Mouse (Mus musculus): ENCODE data around the gene Slc39a3. TPM values are rescaled to one million over a fixed set of nuclear protein-coding genes. Genes with fewer than 3 reads are reported as not detected.
"Not testable (repeated sequence)": the region's sequence is repeated elsewhere in the genome, so short reads cannot be mapped to it uniquely, and the experiment has no call there.

The Slc39a3 gene
- total RNA-seq, 2 experiments from 2014 or later: 63.9 to 70.2 TPM

GRCm38 (mm10) chr10:81014393-81015384 is 22.5 kb downstream of the Slc39a3 start, which contains the start of gene Gng7:
Gene Gng7 (minus strand): TSS chr10:81014945.
- DNase-seq (ENCODE audit: low spot score in 2 of 2): peak; percentile 97 to 99

GRCm38 (mm10) chr10:81010851-81011250 is 26.4 kb downstream of the Slc39a3 start:
- no peak for DNase-seq (ENCODE audit: low spot score in 2 of 2)

DNA sequence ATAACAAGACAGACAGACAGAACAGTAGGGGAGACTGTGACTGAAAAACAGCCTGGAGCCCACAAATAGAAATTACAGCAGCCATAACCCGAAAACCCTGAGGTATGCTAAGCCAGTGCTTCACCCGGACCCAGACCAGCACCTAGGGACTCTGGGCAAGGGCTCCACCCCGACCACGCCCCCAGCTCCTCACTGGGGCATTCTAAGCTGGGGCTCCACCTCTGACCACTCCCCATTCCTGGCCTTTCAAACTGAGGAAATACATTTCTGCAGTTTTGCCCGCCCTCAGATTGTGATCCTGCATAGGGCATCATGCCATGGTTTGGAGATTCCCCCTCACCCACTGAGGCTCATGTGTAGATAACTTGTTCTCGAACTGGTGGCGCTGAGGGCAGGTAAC is 30.0 kb downstream of the Slc39a3 start:
- no peak for DNase-seq (ENCODE audit: low spot score in 2 of 2)

GRCm38 (mm10) chr10:81006005-81006677 is 31.1 kb downstream of the Slc39a3 start:
- no peak for DNase-seq (ENCODE audit: low spot score in 2 of 2)

GRCm38 (mm10) chr10:81001161-81001560 is 36.1 kb downstream of the Slc39a3 start:
- DNase-seq (ENCODE audit: low spot score in 2 of 2): peak; percentile 60 to 79

- no peak for DNase-seq (ENCODE audit: low spot score in 2 of 2)
Observed at GRCm38 (mm10) chr10:81000197-81001062, 36.8 kb downstream of the Slc39a3 start.

- peak; percentile 88 to 93 for DNase-seq (ENCODE audit: low spot score in 2 of 2)
Observed at GRCm38 (mm10) chr10:80999362-81000196, 37.6 kb downstream of the Slc39a3 start.

GRCm38 (mm10) chr10:80998778-80999177 is 38.4 kb downstream of the Slc39a3 start:
- DNase-seq (ENCODE audit: low spot score in 2 of 2): peak in 1 of 2 experiments; percentile 60

- peak in 1 of 2 experiments; percentile 49 for DNase-seq (ENCODE audit: low spot score in 2 of 2)
Observed at GRCm38 (mm10) chr10:80998021-80998420, 39.2 kb downstream of the Slc39a3 start.

DNA sequence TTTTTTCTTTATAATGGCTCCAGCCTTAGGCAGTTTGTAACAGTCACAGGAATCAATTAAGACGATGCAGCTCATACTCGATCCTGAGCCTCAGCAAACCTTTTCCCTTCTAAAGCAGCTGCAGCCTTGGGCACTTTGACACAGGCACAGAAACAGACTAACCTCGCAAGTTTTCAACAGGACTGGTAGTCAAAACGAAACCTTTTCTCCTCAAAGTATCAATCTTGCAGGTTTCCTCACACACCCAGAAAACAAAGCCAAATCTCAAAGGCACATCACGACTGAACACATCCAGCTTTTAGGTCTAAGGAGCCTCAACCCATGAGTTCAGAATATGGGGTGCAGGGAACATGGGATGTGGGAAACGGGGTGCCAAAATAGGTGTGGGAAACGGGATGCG is 39.9 kb downstream of the Slc39a3 start:
- DNase-seq (ENCODE audit: low spot score in 2 of 2): no peak

GRCm38 (mm10) chr10:80996501-80996900 is 40.7 kb downstream of the Slc39a3 start:
- DNase-seq (ENCODE audit: low spot score in 2 of 2): no peak

DNA sequence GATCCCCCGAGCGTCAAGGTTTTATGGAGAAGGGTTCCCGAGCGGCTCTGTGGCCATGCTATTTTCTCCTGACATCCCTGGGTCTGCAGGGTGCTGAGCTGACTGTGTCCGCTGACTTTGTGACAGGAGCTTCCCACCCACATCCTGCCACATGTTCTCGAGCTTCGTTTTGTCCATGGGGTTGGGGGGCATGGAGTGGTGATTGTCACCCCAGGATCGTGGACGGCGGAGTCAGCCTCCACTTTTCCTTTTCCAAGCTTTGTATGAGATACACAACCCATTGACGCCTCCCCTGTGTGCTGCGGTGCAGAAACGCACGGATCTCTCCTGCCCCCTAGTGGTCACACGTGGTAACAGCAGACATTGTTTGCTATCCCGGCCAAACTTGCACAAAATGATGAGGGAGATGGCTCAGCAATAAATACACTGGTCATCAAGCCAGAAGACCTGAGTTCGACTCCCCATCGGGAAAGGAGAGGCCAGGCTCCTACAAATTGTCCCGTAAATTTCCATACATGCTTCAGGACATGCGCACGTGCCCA is 42.1 kb downstream of the Slc39a3 start:
- DNase-seq (ENCODE audit: low spot score in 2 of 2): peak; percentile 89

GRCm38 (mm10) chr10:80994621-80995020 is 42.6 kb downstream of the Slc39a3 start:
- DNase-seq (ENCODE audit: low spot score in 2 of 2): no peak

- DNase-seq (ENCODE audit: low spot score in 2 of 2): no peak
Observed at GRCm38 (mm10) chr10:80993276-80993675, 44.0 kb downstream of the Slc39a3 start.

GRCm38 (mm10) chr10:80991945-80992344 is 45.3 kb downstream of the Slc39a3 start:
- DNase-seq (ENCODE audit: low spot score in 2 of 2): no peak

- DNase-seq (ENCODE audit: low spot score in 2 of 2): no peak
Observed at GRCm38 (mm10) chr10:80991007-80991406, 46.2 kb downstream of the Slc39a3 start.

GRCm38 (mm10) chr10:80990406-80990805 is 46.8 kb downstream of the Slc39a3 start:
- DNase-seq (ENCODE audit: low spot score in 2 of 2): no peak

DNA sequence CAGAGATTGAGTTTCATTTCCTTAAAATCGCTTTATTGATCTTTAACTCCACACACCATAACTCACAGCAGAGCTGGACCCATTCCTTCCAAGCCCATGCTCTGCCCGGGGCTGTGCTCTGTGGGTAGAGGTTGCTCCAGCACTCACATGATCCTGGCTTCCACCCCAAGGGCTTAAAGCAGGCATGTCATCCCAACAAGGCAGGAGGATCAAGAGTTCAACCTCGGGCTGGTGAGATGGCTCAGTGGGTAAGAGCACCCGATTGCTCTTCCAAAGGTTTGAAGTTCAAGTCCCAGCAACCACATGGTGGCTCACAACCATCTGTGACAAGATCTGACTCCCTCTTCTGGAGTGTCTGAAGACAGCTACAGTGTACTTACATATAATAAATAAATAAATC is 47.4 kb downstream of the Slc39a3 start:
- DNase-seq (ENCODE audit: low spot score in 2 of 2): not testable (repeated sequence)

GRCm38 (mm10) chr10:80989446-80989845 is 47.8 kb downstream of the Slc39a3 start:
- no peak for DNase-seq (ENCODE audit: low spot score in 2 of 2)

Measured in layer of hippocampus, postnatal 14 days (tissue).